Mouse (Mus musculus) CH12.LX (cell line): ENCODE data around the gene Cd27. TPM values are rescaled to one million over a fixed set of nuclear protein-coding genes. Genes with fewer than 3 reads are reported as not detected.
A peak's percentile ranks its signal among the peaks of the same experiment; 100 is the strongest.

Experiments
- DNase-seq: peaks from one replicate; pipeline ENCODE4 v3.0.0-alpha.2; 2013; ENCODE audit errors: extremely low read depth
- H3K27ac ChIP-seq: 2 replicates; pipeline ENCODE4 v1.5.1; 2012; ENCODE audit warnings: low read depth, mild to moderate bottlenecking, control low read depth, moderate library complexity; ENCODE audit not compliant: insufficient read depth
- H3K27me3 ChIP-seq: replicated peaks from 2 replicates; pipeline ENCODE3; 2012; ENCODE audit warnings: inconsistent platforms
- H3K36me3 ChIP-seq, 2 experiments: replicated peaks in 1 of 2; 2 replicates each; pipeline versions ENCODE3 to v1.6.1; 2012; ENCODE audit warnings: inconsistent platforms in 1 of 2, low read length in 1 of 2, mild to moderate bottlenecking in 1 of 2, mixed read lengths in 1 of 2, moderate library complexity in 1 of 2; ENCODE audit not compliant: control insufficient read depth in 1 of 2, insufficient read depth in 1 of 2
- H3K4me1 ChIP-seq, 2 experiments: 2 replicates each; pipeline ENCODE4 v1.6.1; 2012; ENCODE audit warnings: inconsistent platforms in 1 of 2, moderate library complexity in 1 of 2; ENCODE audit not compliant: insufficient read depth in 2 of 2, control insufficient read depth in 1 of 2
- H3K4me2 ChIP-seq: 2 replicates; pipeline ENCODE4 v1.6.1; 2012; ENCODE audit warnings: low read depth, mild to moderate bottlenecking, control low read depth; ENCODE audit not compliant: poor library complexity, insufficient read depth, severe bottlenecking
- H3K4me3 ChIP-seq, 3 experiments: fragments of 150-350 bp in 1 of 3; sonication (generic) in 1 of 3; replicated peaks in 1 of 3; 2 replicates each; pipeline versions ENCODE3 to v1.5.1; 2011 to 2012; ENCODE audit warnings: low read depth in 2 of 3, low read length in 2 of 3, mild to moderate bottlenecking in 2 of 3, moderate library complexity in 2 of 3, control low read depth in 1 of 3, improper control_type of control experiment in 1 of 3, inconsistent platforms in 1 of 3, mixed read lengths in 1 of 3; ENCODE audit not compliant: poor library complexity in 1 of 3
- H3K79me2 ChIP-seq: replicated peaks from 2 replicates; pipeline ENCODE4 v1.6.1; 2012; ENCODE audit warnings: mild to moderate bottlenecking, moderate library complexity; ENCODE audit not compliant: control insufficient read depth, poor library complexity, insufficient read depth, severe bottlenecking; ENCODE audit errors: extremely low read depth
- H3K9ac ChIP-seq: 2 replicates; pipeline ENCODE4 v1.6.1; 2012; ENCODE audit warnings: low read depth, mild to moderate bottlenecking, control low read depth, moderate library complexity; ENCODE audit not compliant: insufficient read depth
- H3K9me3 ChIP-seq: replicated peaks from 2 replicates; pipeline ENCODE3; 2012; ENCODE audit warnings: low read length, inconsistent platforms, mixed read lengths
- BHLHE40 ChIP-seq: IDR thresholded peaks from 2 replicates; pipeline ENCODE4 v1.6.1; 2011; ENCODE audit warnings: mild to moderate bottlenecking, low read depth, low read length, improper control_type of control experiment
- CTCF ChIP-seq, 2 experiments: IDR thresholded peaks in 1 of 2; conservative IDR thresholded peaks in 1 of 2; 2 replicates each; pipeline ENCODE4 v1.5.1; 2011 to 2012; ENCODE audit warnings: low read depth in 2 of 2, low read length in 2 of 2, improper control_type of control experiment in 1 of 2, inconsistent platforms in 1 of 2, mild to moderate bottlenecking in 1 of 2, moderate library complexity in 1 of 2
- ELF1 ChIP-seq: IDR thresholded peaks from 2 replicates; pipeline ENCODE4 v1.6.1; 2014; ENCODE audit warnings: low read depth, mild to moderate bottlenecking, inconsistent platforms, low read length, improper control_type of control experiment
- ETS1 ChIP-seq: conservative IDR thresholded peaks from 2 replicates; pipeline ENCODE4 v1.6.1; 2012; ENCODE audit warnings: low read depth, mild to moderate bottlenecking, inconsistent platforms, low read length, improper control_type of control experiment, moderate library complexity
- GABPA ChIP-seq: IDR thresholded peaks from 2 replicates; pipeline ENCODE4 v1.6.1; 2012; ENCODE audit warnings: low read depth, low read length, improper control_type of control experiment, inconsistent platforms; ENCODE audit not compliant: insufficient replicate concordance
- HCFC1 ChIP-seq: IDR thresholded peaks from 2 replicates; pipeline ENCODE4 v1.6.1; 2012; ENCODE audit warnings: low read depth, mild to moderate bottlenecking, inconsistent platforms, low read length, improper control_type of control experiment
- IRF4 ChIP-seq: IDR thresholded peaks from 2 replicates; pipeline ENCODE4 v1.6.1; 2014; ENCODE audit warnings: low read depth, mild to moderate bottlenecking, inconsistent platforms, low read length, improper control_type of control experiment
- JUND ChIP-seq: conservative IDR thresholded peaks from 2 replicates; pipeline ENCODE4 v1.6.1; 2011; ENCODE audit warnings: low read depth, low read length, improper control_type of control experiment
- MAFK ChIP-seq: IDR thresholded peaks from 2 replicates; pipeline ENCODE4 v1.6.1; 2011; ENCODE audit warnings: low read length, improper control_type of control experiment; ENCODE audit not compliant: insufficient replicate concordance
- MAX ChIP-seq: IDR thresholded peaks from 2 replicates; pipeline ENCODE4 v1.6.1; 2011; ENCODE audit warnings: low read length, improper control_type of control experiment
- MAZ ChIP-seq: IDR thresholded peaks from 2 replicates; pipeline ENCODE4 v1.6.1; 2012; ENCODE audit warnings: low read depth, mild to moderate bottlenecking, inconsistent platforms, low read length, improper control_type of control experiment, moderate library complexity
- MEF2A ChIP-seq: IDR thresholded peaks from 2 replicates; pipeline ENCODE4 v1.6.1; 2014; ENCODE audit warnings: low read depth, mild to moderate bottlenecking, inconsistent platforms, low read length, improper control_type of control experiment, borderline replicate concordance
- NELFE ChIP-seq: IDR thresholded peaks from 2 replicates; pipeline ENCODE4 v1.6.1; 2011; ENCODE audit warnings: low read depth, low read length, improper control_type of control experiment
- NRF1 ChIP-seq: IDR thresholded peaks from 2 replicates; pipeline ENCODE4 v1.6.1; 2014; ENCODE audit warnings: low read depth, mild to moderate bottlenecking, inconsistent platforms, low read length, improper control_type of control experiment, moderate library complexity
- PAX5 ChIP-seq: IDR thresholded peaks from 2 replicates; pipeline ENCODE4 v1.6.1; 2012; ENCODE audit warnings: low read length, inconsistent platforms, mixed read lengths
- POLR2A ChIP-seq: IDR thresholded peaks from 2 replicates; pipeline ENCODE4 v1.6.1; 2011; ENCODE audit warnings: low read depth, mild to moderate bottlenecking, improper control_type of control experiment, low read length
- POLR2AphosphoS2 ChIP-seq: IDR thresholded peaks from 2 replicates; pipeline ENCODE4 v1.6.1; 2011; ENCODE audit warnings: low read depth, low read length, improper control_type of control experiment
- RAD21 ChIP-seq: IDR thresholded peaks from 2 replicates; pipeline ENCODE4 v1.6.1; 2011; ENCODE audit warnings: low read depth, mild to moderate bottlenecking, low read length, improper control_type of control experiment, moderate library complexity
- SMC3 ChIP-seq: IDR thresholded peaks from 2 replicates; pipeline ENCODE4 v1.6.1; 2011; ENCODE audit warnings: low read depth, low read length, improper control_type of control experiment
- TBP ChIP-seq: conservative IDR thresholded peaks from 2 replicates; pipeline ENCODE4 v1.6.1; 2011; ENCODE audit warnings: low read depth, low read length, improper control_type of control experiment
- UBTF ChIP-seq: IDR thresholded peaks from 2 replicates; pipeline ENCODE4 v1.6.1; 2012; ENCODE audit warnings: low read depth, mild to moderate bottlenecking, inconsistent platforms, low read length, improper control_type of control experiment, moderate library complexity
- USF1 ChIP-seq: IDR thresholded peaks from 2 replicates; pipeline ENCODE4 v1.6.1; 2014; ENCODE audit warnings: low read depth, mild to moderate bottlenecking, inconsistent platforms, low read length, improper control_type of control experiment
- ZC3H11A ChIP-seq: IDR thresholded peaks from 2 replicates; pipeline ENCODE4 v1.6.1; 2012; ENCODE audit warnings: low read depth, mild to moderate bottlenecking, inconsistent platforms, low read length, improper control_type of control experiment
- ZKSCAN1 ChIP-seq: IDR thresholded peaks from 2 replicates; pipeline ENCODE4 v1.6.1; 2012; ENCODE audit warnings: low read depth, inconsistent platforms, low read length, improper control_type of control experiment, borderline replicate concordance
- dilution Hi-C: fragments of 300-500 bp; cut with MboI; formaldehyde crosslinking; loops from 2 replicates; pipeline ENCODE4 v1.14.3; 2020; ENCODE audit warnings: low sequenced_read_pairs; ENCODE audit not compliant: extremely low pct_unique_long_range_greater_than_20kb, extremely low pct_ligation_motif_present
- in situ Hi-C: fragments of 300-500 bp; cut with MboI; formaldehyde crosslinking; loops from 3 replicates; pipeline ENCODE4 v1.14.3; 2019; ENCODE audit warnings: low sequenced_read_pairs, low pct_ligation_motif_present, low pct_unique_long_range_greater_than_20kb, mixed read lengths
- polyA plus RNA-seq: library from polyadenylated mRNA; unstranded; fragments of >175 nt; gene quantifications from 2 replicates; pipeline ENCODE4 v1.2.1, GENCODE M21; 2012; ENCODE audit warnings: low read depth; ENCODE audit not compliant: insufficient read length
- total RNA-seq, 2 experiments: library from RNA; depleted of rRNA; stranded (reverse); fragments of 300-350 nt in 1 of 2; fragments of >200 nt in 1 of 2; gene quantifications; 2 replicates each; pipeline ENCODE4 v1.2.3; 2012 to 2014

The Cd27 gene
- total and polyA plus RNA-seq, 3 experiments, result 0.54 TPM; not detected in 2

GRCm38 (mm10) chr6:125221115-125221745, 15.6 kb downstream of the Cd27 start:
- DNase-seq, result no peak
- no peaks in the 10 kb centered on the region for H3K79me2 ChIP-seq
- H3K9me3 ChIP-seq, result no peaks in the 10 kb centered on the region
- in situ Hi-C loops (loop anchor here (5.0 kb wide), 1 partner anchor 51 kb away; no protein-coding TSS in a partner anchor), dilution Hi-C loops (no loop called here)
- no peak overlapping the region for H3K4me3 ChIP-seq
- no peak for TF ChIP-seq ZC3H11A
- no peak for TF ChIP-seq CTCF (conservative IDR thresholded peaks at IDR 0.05 in 1 of 2, IDR thresholded peaks at IDR 0.05 in 1 of 2; ENCODE audit: low read depth in 2 of 2, low read length in 2 of 2)
- no peak for TF ChIP-seq GABPA
- no peak for TF ChIP-seq MEF2A
- peaks cover 4 to 40% of the 10 kb centered on the region in 2 experiments; a peak in 3 of 4 replicates for H3K4me1 ChIP-seq
- no peak overlapping the region for H3K4me2 ChIP-seq
- no peak overlapping the region for H3K9ac ChIP-seq
- peaks cover 33 to 70% of the 10 kb centered on the region in 2 experiments for H3K36me3 ChIP-seq
- H3K27ac ChIP-seq, result no peak overlapping the region
- no peaks in the 10 kb centered on the region for H3K27me3 ChIP-seq

DNA sequence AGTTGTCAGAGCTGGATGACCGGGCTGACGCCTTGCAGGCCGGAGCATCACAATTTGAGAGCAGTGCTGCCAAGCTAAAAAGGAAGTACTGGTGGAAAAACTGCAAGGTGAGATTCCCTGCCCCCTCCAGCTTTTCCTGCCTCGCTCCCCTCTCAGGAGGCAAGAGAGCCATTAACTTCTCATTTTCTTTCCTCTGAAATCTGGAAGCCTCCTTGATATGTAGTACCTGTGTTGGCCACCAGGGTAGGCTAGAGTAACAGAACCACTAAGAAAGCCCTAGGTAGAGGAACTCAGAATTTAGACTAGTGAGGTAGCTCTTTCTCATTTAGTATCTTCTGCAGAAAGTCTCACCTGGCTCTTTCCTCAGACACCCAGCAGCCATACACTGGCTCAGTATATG, 17.8 kb downstream of the Cd27 start:
- in situ Hi-C loops, result no loop called here
- Histone ChIP-seq H3K4me1 (peaks cover 4 to 40% of the 10 kb centered on the region in 2 experiments; a peak in 3 of 4 replicates), H3K27ac (no peak overlapping the region), H3K9ac (no peak overlapping the region), H3K9me3 (no peaks in the 10 kb centered on the region), H3K4me3 (no peak overlapping the region), H3K27me3 (peaks cover 5% of the 10 kb centered on the region), H3K4me2 (no peak overlapping the region), H3K36me3 (peaks cover 12 to 49% of the 10 kb centered on the region in 2 experiments), H3K79me2 (no peaks in the 10 kb centered on the region)
- peak; percentile 73 for DNase-seq
- dilution Hi-C loops, result no loop called here
- no peak for TF ChIP-seq BHLHE40
- TF ChIP-seq CTCF (conservative IDR thresholded peaks at IDR 0.05 in 1 of 2, IDR thresholded peaks at IDR 0.05 in 1 of 2; ENCODE audit: low read depth in 2 of 2, low read length in 2 of 2), result peak; percentile 78 to 90
- TF ChIP-seq ZC3H11A, result peak; percentile 46
- peak; percentile 90 for TF ChIP-seq SMC3
- TF ChIP-seq IRF4, result 0 out of 2 replicates have a peak, but pooled peaks have one; percentile 20
- TF ChIP-seq NRF1, result no peak
- no peak for TF ChIP-seq ZKSCAN1
- peak; percentile 77 for TF ChIP-seq RAD21

GRCm38 (mm10) chr6:125217899-125218298, 18.9 kb downstream of the Cd27 start:
- Histone ChIP-seq H3K79me2 (no peaks in the 10 kb centered on the region), H3K4me3 (no peak overlapping the region), H3K36me3 (peaks cover 5 to 39% of the 10 kb centered on the region in 2 experiments), H3K9ac (no peak overlapping the region)
- dilution Hi-C loops, result no loop called here
- TF ChIP-seq MEF2A, result no peak
- no peak for TF ChIP-seq MAFK
- TF ChIP-seq ETS1, result no peak
- TF ChIP-seq ELF1, result no peak
- TF ChIP-seq ZC3H11A, result no peak
- TF ChIP-seq PAX5, result no peak
- TF ChIP-seq POLR2AphosphoS2, result no peak
- TF ChIP-seq SMC3, result no peak
- no peak for TF ChIP-seq MAX
- TF ChIP-seq UBTF, result no peak
- TF ChIP-seq MAZ, result no peak
- TF ChIP-seq POLR2A, result no peak
- no peak for TF ChIP-seq JUND
- no peak for TF ChIP-seq NRF1
- no peak for TF ChIP-seq BHLHE40
- no peak for TF ChIP-seq HCFC1
- no peak for TF ChIP-seq NELFE
- TF ChIP-seq USF1, result no peak
- TF ChIP-seq TBP, result no peak
- TF ChIP-seq, all 38 proteins: peak for 0
- H3K9me3 ChIP-seq, result no peaks in the 10 kb centered on the region
- no peak for DNase-seq
- H3K4me2 ChIP-seq, result no peak overlapping the region
- peaks cover 16% of the 10 kb centered on the region for H3K27me3 ChIP-seq
- H3K27ac ChIP-seq, result no peak overlapping the region
- H3K4me1 ChIP-seq, result peaks cover 4 to 32% of the 10 kb centered on the region in 2 experiments; a peak in 3 of 4 replicates
- in situ Hi-C loops, result no loop called here
